Mouse (Mus musculus) kidney, adult 18-20 months (tissue): ENCODE measurements around the gene Igsf3.

Source experiments
- DNase-seq: peaks from one replicate; pipeline ENCODE4 v3.0.0; 2021

Gene Igsf3

GRCm38 (mm10) chr3:101376538-101377247 lies at the start of gene Igsf3:
Gene Igsf3, plus strand, starts transcription at chr3:101377083.
- peak; percentile 87 for DNase-seq

GRCm38 (mm10) chr3:101327248-101327647 lies 49.6 kb upstream of the Igsf3 start:
- no peak for DNase-seq

DNA sequence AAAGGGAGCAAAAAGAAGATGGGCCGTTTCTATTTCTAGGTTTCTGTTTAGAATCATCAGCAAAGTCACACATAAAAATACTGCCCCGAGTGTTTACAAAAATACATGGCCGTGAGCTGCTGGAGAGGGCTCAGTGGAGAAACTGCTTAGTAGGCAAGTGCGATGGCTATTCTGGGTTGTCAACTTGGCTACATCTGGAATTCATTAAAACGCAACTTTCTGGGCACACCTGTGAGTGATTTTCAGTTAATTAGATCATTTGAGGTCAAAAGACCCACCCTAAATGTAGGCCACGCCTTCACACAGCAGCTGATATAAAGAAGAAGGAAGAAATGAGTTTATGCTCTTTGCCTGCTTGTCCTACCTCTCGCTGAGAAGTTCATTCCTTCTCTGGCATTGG lies 48.3 kb upstream of the Igsf3 start:
- DNase-seq = no peak

GRCm38 (mm10) chr3:101343199-101343924 lies 33.5 kb upstream of the Igsf3 start:
- no peak for DNase-seq

DNA sequence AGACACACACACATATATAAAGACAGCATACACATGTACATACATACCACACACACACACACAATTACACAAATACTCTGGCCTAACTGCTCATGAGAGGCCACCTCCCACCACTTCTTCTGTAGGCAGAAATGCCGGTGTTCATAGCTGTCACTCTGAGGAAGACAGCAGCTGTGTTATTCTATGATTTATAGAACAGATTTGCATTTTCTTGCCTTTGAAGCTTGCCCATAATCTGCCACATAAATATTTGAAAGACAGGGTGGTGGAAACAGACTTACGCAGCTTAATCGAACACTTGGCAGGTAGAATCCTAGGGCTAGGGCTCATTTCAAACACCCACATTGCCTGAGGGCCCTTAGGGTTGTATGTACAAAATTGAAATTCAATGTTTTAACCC lies 32.6 kb upstream of the Igsf3 start:
- DNase-seq = no peak

DNA sequence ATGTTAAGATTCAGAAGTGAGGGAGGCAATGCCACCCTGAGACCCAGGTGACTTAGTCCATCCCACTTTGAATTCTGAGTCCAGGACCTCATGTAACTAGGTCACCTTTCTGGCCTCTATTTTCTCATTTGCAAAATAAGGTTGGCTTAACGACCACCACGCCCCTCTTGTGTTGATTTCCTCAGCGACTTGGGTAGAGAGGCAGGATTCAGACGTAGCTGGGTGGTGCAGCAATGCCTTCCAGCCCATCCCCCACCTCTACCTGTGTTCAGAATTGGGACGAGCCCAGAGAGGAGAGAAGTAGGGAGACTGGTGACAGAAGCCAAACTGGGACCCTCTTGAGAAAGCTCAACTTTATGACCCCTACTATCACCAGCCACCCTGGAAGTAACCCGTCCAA lies 31.6 kb upstream of the Igsf3 start:
- no peak for DNase-seq

GRCm38 (mm10) chr3:101346806-101347205 lies 30.1 kb upstream of the Igsf3 start:
- DNase-seq = no peak

DNA sequence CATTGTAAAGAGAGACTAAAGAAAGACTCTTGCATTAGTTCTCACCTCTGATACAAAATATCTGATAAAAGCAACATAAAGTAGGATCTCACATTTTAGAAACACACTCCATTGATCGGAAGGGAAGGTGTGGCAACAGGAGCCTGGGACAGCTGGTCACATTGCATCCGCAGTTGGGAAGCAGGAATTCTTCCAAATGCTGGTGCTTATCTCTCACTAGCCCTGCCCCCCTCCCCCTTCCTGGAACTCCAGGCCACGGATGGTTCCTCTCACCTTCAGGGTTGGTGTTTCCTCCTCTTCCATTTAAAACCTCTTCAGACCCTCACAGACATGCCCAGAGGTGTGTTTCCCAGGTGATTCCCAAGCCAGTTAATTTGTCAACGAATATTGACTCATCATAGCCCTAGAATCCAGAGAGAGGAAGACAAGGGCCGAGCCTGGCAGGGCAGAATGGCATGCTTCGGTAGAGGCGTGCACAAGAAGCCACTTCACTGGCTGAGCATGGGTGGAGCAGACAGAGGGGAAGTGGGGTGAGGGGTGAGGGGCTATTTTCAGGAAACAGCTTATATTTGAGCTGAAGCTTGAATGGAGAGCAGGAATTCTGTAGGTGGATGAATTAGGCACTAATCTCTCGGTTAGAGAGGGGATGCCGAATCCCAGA lies 28.3 kb upstream of the Igsf3 start:
- DNase-seq = no peak

GRCm38 (mm10) chr3:101349542-101350307 lies 27.2 kb upstream of the Igsf3 start:
- no peak for DNase-seq

GRCm38 (mm10) chr3:101350406-101350805 lies 26.5 kb upstream of the Igsf3 start:
- no peak for DNase-seq

DNA sequence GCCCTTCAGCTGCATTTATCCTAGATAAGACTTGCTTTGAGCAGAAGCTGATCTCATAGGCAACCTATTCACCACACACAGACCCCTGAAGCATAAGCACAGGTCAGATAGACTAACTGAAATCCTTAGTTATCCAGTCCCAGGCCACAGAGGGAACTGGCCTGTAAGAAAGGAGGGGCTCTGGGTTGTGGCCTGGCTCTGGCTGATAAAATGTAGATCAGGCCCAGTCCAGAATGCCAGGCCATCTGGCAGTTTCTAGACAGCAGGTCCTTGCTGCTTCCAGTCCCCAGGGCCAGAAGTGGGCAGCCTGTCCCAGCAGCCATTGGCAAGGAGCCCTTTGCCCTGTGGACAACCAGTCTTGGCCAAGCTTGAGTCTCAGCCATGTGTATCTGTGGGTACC lies 22.4 kb upstream of the Igsf3 start:
- DNase-seq = no peak

DNA sequence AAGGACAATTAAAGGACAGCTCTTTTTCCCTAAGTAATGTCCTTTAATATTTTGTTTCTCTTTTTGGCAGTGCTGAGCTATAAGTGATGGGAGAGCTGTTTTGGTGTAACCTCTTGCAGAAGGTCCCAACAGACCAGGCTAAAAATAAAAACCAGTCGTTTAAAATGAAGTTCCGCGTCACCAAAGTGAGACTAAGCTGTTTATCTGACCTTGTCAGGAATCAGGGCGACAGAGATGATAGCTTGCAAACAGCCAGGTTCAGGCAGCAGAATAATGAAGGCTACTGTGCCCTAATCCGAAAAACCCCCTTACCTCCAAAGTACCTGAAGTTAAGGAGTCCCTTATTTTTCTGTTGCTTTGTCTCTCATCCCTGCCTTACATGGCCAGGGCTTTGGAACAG lies 21.2 kb upstream of the Igsf3 start:
- no peak for DNase-seq

- no peak for DNase-seq
Measured at GRCm38 (mm10) chr3:101356583-101357553, 20.0 kb upstream of the Igsf3 start.

DNA sequence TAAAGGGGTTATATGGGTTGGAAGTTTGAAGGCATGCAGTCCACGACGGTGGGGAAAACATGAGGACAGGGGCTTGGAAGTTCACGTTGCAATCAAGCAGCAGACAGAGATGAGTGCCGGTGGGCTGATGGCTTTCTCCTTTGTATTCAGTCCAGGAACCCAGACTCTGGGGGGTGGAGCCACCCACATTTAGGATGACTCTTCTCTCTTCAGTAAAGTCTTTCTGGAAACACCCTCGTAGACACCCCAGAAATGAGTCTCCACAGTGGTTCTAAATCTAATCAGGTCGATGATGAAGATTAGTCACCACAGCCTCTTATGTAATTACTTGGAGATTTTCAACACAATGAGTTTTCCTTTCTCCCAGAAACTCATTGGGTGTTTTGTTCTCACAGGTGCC lies 16.1 kb upstream of the Igsf3 start:
- DNase-seq = no peak

DNA sequence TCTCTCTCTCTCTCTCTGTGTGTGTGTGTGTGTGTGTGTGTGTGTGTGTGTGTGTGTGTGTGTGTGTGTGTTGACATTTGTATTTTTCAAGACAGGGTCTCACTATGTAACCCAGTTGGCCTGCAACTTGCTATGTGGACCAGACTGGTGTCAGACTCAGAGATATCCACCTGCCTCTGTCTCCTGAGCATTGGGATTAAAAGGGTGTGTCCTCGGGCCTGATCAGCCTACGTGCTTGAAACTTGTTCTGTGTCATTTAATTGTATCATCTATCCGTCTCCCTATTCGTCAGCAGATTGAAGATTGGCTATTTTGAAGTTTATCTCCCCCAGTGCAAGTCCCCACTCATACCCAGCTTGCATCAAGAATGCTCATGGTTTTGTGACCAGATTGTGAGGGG lies 14.5 kb upstream of the Igsf3 start:
- DNase-seq = no peak

- no peak for DNase-seq
Measured at GRCm38 (mm10) chr3:101363574-101363973, 13.3 kb upstream of the Igsf3 start.

- DNase-seq = no peak
Measured at GRCm38 (mm10) chr3:101365081-101365612, 11.7 kb upstream of the Igsf3 start.

- no peak for DNase-seq
Measured at GRCm38 (mm10) chr3:101365911-101366310, 11.0 kb upstream of the Igsf3 start.

- no peak for DNase-seq
Measured at GRCm38 (mm10) chr3:101367372-101367771, 9.5 kb upstream of the Igsf3 start.

GRCm38 (mm10) chr3:101369301-101369881 lies 7.5 kb upstream of the Igsf3 start:
- DNase-seq = peak; percentile 32

GRCm38 (mm10) chr3:101372345-101372980 lies 4.4 kb upstream of the Igsf3 start:
- peak; percentile 69 for DNase-seq
